Mouse (Mus musculus): ENCODE data around the gene Itgb2. TPM values are rescaled to one million over a fixed set of nuclear protein-coding genes. Genes with fewer than 3 reads are reported as not detected.

Gene Itgb2
- polyA plus RNA-seq, 1 experiment from 2014 or later: 8.7 TPM

GRCm38 (mm10) chr10:77522746-77523145 lies 7.3 kb upstream of the Itgb2 start:
- H3K9ac ChIP-seq (ENCODE audit: low read length): no peak overlapping the region
- H3K4me1 ChIP-seq (ENCODE audit: control insufficient read depth, insufficient read depth, low read length): no peaks in the 10 kb centered on the region; the same call in 1 of the 2 replicates
- no peaks in the 10 kb centered on the region for H3K36me3 ChIP-seq (ENCODE audit: control insufficient read depth, insufficient read depth)
- H3K9me3 ChIP-seq (replicated peaks; ENCODE audit: control insufficient read depth, low read length): no peaks in the 10 kb centered on the region
- peak overlapping the region; percentile 35 for H3K4me3 ChIP-seq (ENCODE audit: low read length)
- no peaks in the 10 kb centered on the region for H3K27me3 ChIP-seq (ENCODE audit: control insufficient read depth, insufficient read depth, low read length)
- peak overlapping the region; percentile 29; the same call in 1 of the 2 replicates for H3K27ac ChIP-seq (ENCODE audit: low read length)
- 55% methylated on average over 12 of the region's 12 CpGs for WGBS
- no peak for ATAC-seq (replicated peaks; ENCODE audit: extremely low read depth, insufficient read depth, low FRiP score)
- peak overlapping the region; percentile 63 for H3K4me2 ChIP-seq (ENCODE audit: low read depth, low read length)

- 68% methylated on average over 7 of the region's 7 CpGs for WGBS
- Histone ChIP-seq H3K9me3 (replicated peaks; ENCODE audit: control insufficient read depth, low read length) (no peaks in the 10 kb centered on the region), H3K9ac (ENCODE audit: low read length) (0 out of 2 replicates have a peak overlapping the region, but pooled peaks have one; percentile 7), H3K4me3 (ENCODE audit: low read length) (no peak overlapping the region), H3K27me3 (ENCODE audit: control insufficient read depth, insufficient read depth, low read length) (no peaks in the 10 kb centered on the region), H3K4me2 (ENCODE audit: low read depth, low read length) (no peak overlapping the region), H3K4me1 (ENCODE audit: control insufficient read depth, insufficient read depth, low read length) (no peaks in the 10 kb centered on the region; the same call in 1 of the 2 replicates), H3K27ac (ENCODE audit: low read length) (no peak overlapping the region), H3K36me3 (ENCODE audit: control insufficient read depth, insufficient read depth) (no peaks in the 10 kb centered on the region)
- no peak for ATAC-seq (replicated peaks; ENCODE audit: extremely low read depth, insufficient read depth, low FRiP score)
Observed at GRCm38 (mm10) chr10:77523321-77523720, 6.7 kb upstream of the Itgb2 start.

GRCm38 (mm10) chr10:77526488-77526887 lies 3.6 kb upstream of the Itgb2 start:
- Histone ChIP-seq H3K27me3 (ENCODE audit: control insufficient read depth, insufficient read depth, low read length) (no peaks in the 10 kb centered on the region), H3K36me3 (ENCODE audit: control insufficient read depth, insufficient read depth) (no peaks in the 10 kb centered on the region), H3K4me3 (ENCODE audit: low read length) (no peak overlapping the region), H3K27ac (ENCODE audit: low read length) (no peak overlapping the region), H3K4me1 (ENCODE audit: control insufficient read depth, insufficient read depth, low read length) (peaks cover 7% of the 10 kb centered on the region), H3K9ac (ENCODE audit: low read length) (no peak overlapping the region), H3K9me3 (replicated peaks; ENCODE audit: control insufficient read depth, low read length) (no peaks in the 10 kb centered on the region), H3K4me2 (ENCODE audit: low read depth, low read length) (no peak overlapping the region)
- WGBS: 63% methylated on average over 2 of the region's 2 CpGs
- no peak for ATAC-seq (replicated peaks; ENCODE audit: extremely low read depth, insufficient read depth, low FRiP score)

- WGBS: 76% methylated on average over 6 of the region's 6 CpGs
- Histone ChIP-seq H3K27me3 (ENCODE audit: control insufficient read depth, insufficient read depth, low read length) (no peaks in the 10 kb centered on the region), H3K9me3 (replicated peaks; ENCODE audit: control insufficient read depth, low read length) (no peaks in the 10 kb centered on the region), H3K4me1 (ENCODE audit: control insufficient read depth, insufficient read depth, low read length) (peaks cover 7% of the 10 kb centered on the region), H3K27ac (ENCODE audit: low read length) (no peak overlapping the region), H3K4me2 (ENCODE audit: low read depth, low read length) (no peak overlapping the region), H3K36me3 (ENCODE audit: control insufficient read depth, insufficient read depth) (no peaks in the 10 kb centered on the region), H3K4me3 (ENCODE audit: low read length) (no peak overlapping the region), H3K9ac (ENCODE audit: low read length) (no peak overlapping the region)
- no peak for ATAC-seq (replicated peaks; ENCODE audit: extremely low read depth, insufficient read depth, low FRiP score)
Observed at GRCm38 (mm10) chr10:77528634-77529033, 1.4 kb upstream of the Itgb2 start.

GRCm38 (mm10) chr10:77531026-77532019 lies 1.3 kb downstream of the Itgb2 start:
- no peaks in the 10 kb centered on the region for H3K27me3 ChIP-seq (ENCODE audit: control insufficient read depth, insufficient read depth, low read length)
- peak overlapping the region; percentile 30; the same call in 1 of the 2 replicates for H3K4me3 ChIP-seq (ENCODE audit: low read length)
- H3K4me1 ChIP-seq (ENCODE audit: control insufficient read depth, insufficient read depth, low read length): peaks cover 7% of the 10 kb centered on the region
- no peaks in the 10 kb centered on the region for H3K9me3 ChIP-seq (replicated peaks; ENCODE audit: control insufficient read depth, low read length)
- H3K36me3 ChIP-seq (ENCODE audit: control insufficient read depth, insufficient read depth): no peaks in the 10 kb centered on the region
- 45% methylated on average over 6 of the region's 6 CpGs for WGBS
- H3K9ac ChIP-seq (ENCODE audit: low read length): peak overlapping the region; percentile 35; the same call in 1 of the 2 replicates
- no peak overlapping the region; the same call in 1 of the 2 replicates for H3K27ac ChIP-seq (ENCODE audit: low read length)
- ATAC-seq (replicated peaks; ENCODE audit: extremely low read depth, insufficient read depth, low FRiP score): peak; percentile 44; the same call in 1 of the 2 replicates
- peak overlapping the region; percentile 17 for H3K4me2 ChIP-seq (ENCODE audit: low read depth, low read length)

GRCm38 (mm10) chr10:77532020-77532413 lies 2.0 kb downstream of the Itgb2 start:
- Histone ChIP-seq H3K36me3 (ENCODE audit: control insufficient read depth, insufficient read depth) (no peaks in the 10 kb centered on the region), H3K4me1 (ENCODE audit: control insufficient read depth, insufficient read depth, low read length) (peaks cover 7% of the 10 kb centered on the region), H3K27me3 (ENCODE audit: control insufficient read depth, insufficient read depth, low read length) (no peaks in the 10 kb centered on the region), H3K9ac (ENCODE audit: low read length) (no peak overlapping the region), H3K9me3 (replicated peaks; ENCODE audit: control insufficient read depth, low read length) (no peaks in the 10 kb centered on the region), H3K27ac (ENCODE audit: low read length) (no peak overlapping the region), H3K4me3 (ENCODE audit: low read length) (no peak overlapping the region), H3K4me2 (ENCODE audit: low read depth, low read length) (no peak overlapping the region)
- no peak for ATAC-seq (replicated peaks; ENCODE audit: extremely low read depth, insufficient read depth, low FRiP score)
- whole genome bisulfite sequencing: 68% methylated on average over 1 of the region's 1 CpGs

GRCm38 (mm10) chr10:77536727-77537126 lies 6.7 kb downstream of the Itgb2 start:
- no peak overlapping the region for H3K9ac ChIP-seq (ENCODE audit: low read length)
- H3K4me3 ChIP-seq (ENCODE audit: low read length): no peak overlapping the region
- H3K36me3 ChIP-seq (ENCODE audit: control insufficient read depth, insufficient read depth): no peaks in the 10 kb centered on the region
- no peaks in the 10 kb centered on the region for H3K27me3 ChIP-seq (ENCODE audit: control insufficient read depth, insufficient read depth, low read length)
- H3K4me1 ChIP-seq (ENCODE audit: control insufficient read depth, insufficient read depth, low read length): peaks cover 6% of the 10 kb centered on the region
- no peak for ATAC-seq (replicated peaks; ENCODE audit: extremely low read depth, insufficient read depth, low FRiP score)
- H3K9me3 ChIP-seq (replicated peaks; ENCODE audit: control insufficient read depth, low read length): no peaks in the 10 kb centered on the region
- no peak overlapping the region for H3K4me2 ChIP-seq (ENCODE audit: low read depth, low read length)
- no peak overlapping the region for H3K27ac ChIP-seq (ENCODE audit: low read length)
- 72% methylated on average over 8 of the region's 8 CpGs for WGBS

- no peak overlapping the region for H3K4me3 ChIP-seq (ENCODE audit: low read length)
- ATAC-seq (replicated peaks; ENCODE audit: extremely low read depth, insufficient read depth, low FRiP score): no peak
- 77% methylated on average over 11 of the region's 11 CpGs for WGBS
- no peak overlapping the region for H3K4me2 ChIP-seq (ENCODE audit: low read depth, low read length)
- no peaks in the 10 kb centered on the region for H3K27me3 ChIP-seq (ENCODE audit: control insufficient read depth, insufficient read depth, low read length)
- peaks cover 6% of the 10 kb centered on the region for H3K4me1 ChIP-seq (ENCODE audit: control insufficient read depth, insufficient read depth, low read length)
- H3K36me3 ChIP-seq (ENCODE audit: control insufficient read depth, insufficient read depth): no peaks in the 10 kb centered on the region
- H3K27ac ChIP-seq (ENCODE audit: low read length): no peak overlapping the region
- H3K9ac ChIP-seq (ENCODE audit: low read length): no peak overlapping the region
- no peaks in the 10 kb centered on the region for H3K9me3 ChIP-seq (replicated peaks; ENCODE audit: control insufficient read depth, low read length)
Observed at GRCm38 (mm10) chr10:77537215-77538209, 7.5 kb downstream of the Itgb2 start.

Measured in heart, embryonic 16.5 days (tissue).